Mouse (Mus musculus): Measurements from ENCODE around the gene Ppme1. TPM values are rescaled to one million over a fixed set of nuclear protein-coding genes. Genes with fewer than 3 reads are reported as not detected.

The Ppme1 gene
- polyA plus RNA-seq (2014; fragmentation: Nextera tagmentation; extraction: Ambion mirVana) = 56.4 and 62.2 TPM in 2 replicates

GRCm38 (mm10) chr7:100371495-100372451, at the start of gene Ppme1, which contains the start of gene C2cd3:
Gene Ppme1, minus strand, starts transcription at chr7:100372307.
Gene C2cd3, plus strand, starts transcription at chr7:100372233.
- WGBS (ENCODE audit: insufficient replicate concordance) = under 1% methylated on average over 54 of the region's 54 CpGs
- Histone ChIP-seq H3K27ac (ENCODE audit: low read depth, low read length) (peak within 1 kb of the TSS; percentile 92), H3K27me3 (ENCODE audit: control insufficient read depth, insufficient read depth, low read length) (no peaks in the 10 kb centered on the region), H3K4me1 (ENCODE audit: control insufficient read depth, insufficient read depth, low read length) (peaks cover 10% of the 10 kb centered on the region; the same call in 1 of the 2 replicates), H3K9me3 (replicated peaks; ENCODE audit: control insufficient read depth, low read length) (no peaks in the 10 kb centered on the region), H3K4me2 (peak within 1 kb of the TSS; percentile 90), H3K4me3 (ENCODE audit: low read depth, low read length) (peak within 1 kb of the TSS; percentile 83), H3K36me3 (ENCODE audit: control insufficient read depth, insufficient read depth, low read length) (no peaks in the 10 kb centered on the region), H3K9ac (ENCODE audit: low read depth, low read length) (peak within 1 kb of the TSS; percentile 87)
- ATAC-seq (replicated peaks; ENCODE audit: insufficient number of reproducible peaks, low FRiP score, low TSS enrichment) = peak; percentile 93

- H3K36me3 ChIP-seq (ENCODE audit: control insufficient read depth, insufficient read depth, low read length) = peaks cover 25% of the 10 kb centered on the region
These were observed 36.6 kb upstream of the Ppme1 start for GRCm38 (mm10) chr7:100408684-100409083.

GRCm38 (mm10) chr7:100407677-100408076, 35.6 kb upstream of the Ppme1 start:
- no peak overlapping the region for H3K4me2 ChIP-seq
- no peak for ATAC-seq (replicated peaks; ENCODE audit: insufficient number of reproducible peaks, low FRiP score, low TSS enrichment)
- peaks cover 23% of the 10 kb centered on the region for H3K36me3 ChIP-seq (ENCODE audit: control insufficient read depth, insufficient read depth, low read length)
- no peaks in the 10 kb centered on the region for H3K4me1 ChIP-seq (ENCODE audit: control insufficient read depth, insufficient read depth, low read length)
- WGBS (ENCODE audit: insufficient replicate concordance) = 93% methylated on average over 5 of the region's 5 CpGs
- no peak overlapping the region for H3K27ac ChIP-seq (ENCODE audit: low read depth, low read length)
- H3K9me3 ChIP-seq (replicated peaks; ENCODE audit: control insufficient read depth, low read length) = no peaks in the 10 kb centered on the region
- no peak overlapping the region for H3K4me3 ChIP-seq (ENCODE audit: low read depth, low read length)
- H3K27me3 ChIP-seq (ENCODE audit: control insufficient read depth, insufficient read depth, low read length) = no peaks in the 10 kb centered on the region
- H3K9ac ChIP-seq (ENCODE audit: low read depth, low read length) = no peak overlapping the region

More at GRCm38 (mm10) chr7:100408684-100409083, 36.6 kb upstream of the Ppme1 start:
- no peak for ATAC-seq (replicated peaks; ENCODE audit: insufficient number of reproducible peaks, low FRiP score, low TSS enrichment)
- Histone ChIP-seq H3K27ac (ENCODE audit: low read depth, low read length) (no peak overlapping the region), H3K27me3 (ENCODE audit: control insufficient read depth, insufficient read depth, low read length) (no peaks in the 10 kb centered on the region), H3K9ac (ENCODE audit: low read depth, low read length) (no peak overlapping the region), H3K4me1 (ENCODE audit: control insufficient read depth, insufficient read depth, low read length) (no peaks in the 10 kb centered on the region), H3K9me3 (replicated peaks; ENCODE audit: control insufficient read depth, low read length) (no peaks in the 10 kb centered on the region), H3K4me2 (no peak overlapping the region), H3K4me3 (ENCODE audit: low read depth, low read length) (no peak overlapping the region)
- WGBS (ENCODE audit: insufficient replicate concordance) = 92% methylated on average over 4 of the region's 4 CpGs

- H3K36me3 ChIP-seq (ENCODE audit: control insufficient read depth, insufficient read depth, low read length) = peaks cover 12% of the 10 kb centered on the region
- 95% methylated on average over 4 of the region's 4 CpGs for WGBS (ENCODE audit: insufficient replicate concordance)
- no peak overlapping the region for H3K4me3 ChIP-seq (ENCODE audit: low read depth, low read length)
- no peak overlapping the region for H3K9ac ChIP-seq (ENCODE audit: low read depth, low read length)
- ATAC-seq (replicated peaks; ENCODE audit: insufficient number of reproducible peaks, low FRiP score, low TSS enrichment) = no peak
- no peak overlapping the region for H3K27ac ChIP-seq (ENCODE audit: low read depth, low read length)
- H3K4me2 ChIP-seq = no peak overlapping the region
- no peaks in the 10 kb centered on the region for H3K27me3 ChIP-seq (ENCODE audit: control insufficient read depth, insufficient read depth, low read length)
- no peaks in the 10 kb centered on the region for H3K4me1 ChIP-seq (ENCODE audit: control insufficient read depth, insufficient read depth, low read length)
- no peaks in the 10 kb centered on the region for H3K9me3 ChIP-seq (replicated peaks; ENCODE audit: control insufficient read depth, low read length)
These were observed 30.6 kb upstream of the Ppme1 start for GRCm38 (mm10) chr7:100402715-100403114.

- ATAC-seq (replicated peaks; ENCODE audit: insufficient number of reproducible peaks, low FRiP score, low TSS enrichment) = no peak
- Histone ChIP-seq H3K4me3 (ENCODE audit: low read depth, low read length) (no peak overlapping the region), H3K4me1 (ENCODE audit: control insufficient read depth, insufficient read depth, low read length) (no peaks in the 10 kb centered on the region), H3K9ac (ENCODE audit: low read depth, low read length) (no peak overlapping the region), H3K9me3 (replicated peaks; ENCODE audit: control insufficient read depth, low read length) (no peaks in the 10 kb centered on the region), H3K4me2 (no peak overlapping the region), H3K27ac (ENCODE audit: low read depth, low read length) (no peak overlapping the region), H3K36me3 (ENCODE audit: control insufficient read depth, insufficient read depth, low read length) (peaks cover 13% of the 10 kb centered on the region), H3K27me3 (ENCODE audit: control insufficient read depth, insufficient read depth, low read length) (no peaks in the 10 kb centered on the region)
- 64% methylated on average over 4 of the region's 4 CpGs for WGBS (ENCODE audit: insufficient replicate concordance)
These were observed 28.9 kb upstream of the Ppme1 start for GRCm38 (mm10) chr7:100400899-100401539.

- WGBS (ENCODE audit: insufficient replicate concordance) = 50% methylated on average over 8 of the region's 8 CpGs
- H3K27me3 ChIP-seq (ENCODE audit: control insufficient read depth, insufficient read depth, low read length) = no peaks in the 10 kb centered on the region
- no peak overlapping the region for H3K4me3 ChIP-seq (ENCODE audit: low read depth, low read length)
- no peak; the same call in 1 of the 2 replicates for ATAC-seq (replicated peaks; ENCODE audit: insufficient number of reproducible peaks, low FRiP score, low TSS enrichment)
- H3K9ac ChIP-seq (ENCODE audit: low read depth, low read length) = no peak overlapping the region
- H3K27ac ChIP-seq (ENCODE audit: low read depth, low read length) = peak overlapping the region; percentile 66
- H3K36me3 ChIP-seq (ENCODE audit: control insufficient read depth, insufficient read depth, low read length) = peaks cover 10% of the 10 kb centered on the region; the same call in 1 of the 2 replicates
- no peak overlapping the region; the same call in 1 of the 2 replicates for H3K4me2 ChIP-seq
- H3K9me3 ChIP-seq (replicated peaks; ENCODE audit: control insufficient read depth, low read length) = no peaks in the 10 kb centered on the region
- no peaks in the 10 kb centered on the region for H3K4me1 ChIP-seq (ENCODE audit: control insufficient read depth, insufficient read depth, low read length)
These were observed 27.3 kb upstream of the Ppme1 start for GRCm38 (mm10) chr7:100399231-100399913.

GRCm38 (mm10) chr7:100392265-100392664, 20.2 kb upstream of the Ppme1 start:
- peaks cover 21% of the 10 kb centered on the region for H3K36me3 ChIP-seq (ENCODE audit: control insufficient read depth, insufficient read depth, low read length)
- WGBS (ENCODE audit: insufficient replicate concordance) = 72% methylated on average over 2 of the region's 2 CpGs

GRCm38 (mm10) chr7:100390166-100390565, 18.1 kb upstream of the Ppme1 start:
- H3K4me2 ChIP-seq = no peak overlapping the region
- H3K27ac ChIP-seq (ENCODE audit: low read depth, low read length) = no peak overlapping the region
- H3K4me3 ChIP-seq (ENCODE audit: low read depth, low read length) = no peak overlapping the region
- H3K4me1 ChIP-seq (ENCODE audit: control insufficient read depth, insufficient read depth, low read length) = no peaks in the 10 kb centered on the region
- no peaks in the 10 kb centered on the region for H3K27me3 ChIP-seq (ENCODE audit: control insufficient read depth, insufficient read depth, low read length)
- H3K9me3 ChIP-seq (replicated peaks; ENCODE audit: control insufficient read depth, low read length) = no peaks in the 10 kb centered on the region
- H3K36me3 ChIP-seq (ENCODE audit: control insufficient read depth, insufficient read depth, low read length) = peaks cover 15% of the 10 kb centered on the region
- no peak overlapping the region for H3K9ac ChIP-seq (ENCODE audit: low read depth, low read length)
- ATAC-seq (replicated peaks; ENCODE audit: insufficient number of reproducible peaks, low FRiP score, low TSS enrichment) = no peak
- WGBS (ENCODE audit: insufficient replicate concordance) = 88% methylated on average over 8 of the region's 8 CpGs

More at GRCm38 (mm10) chr7:100392265-100392664, 20.2 kb upstream of the Ppme1 start:
- H3K4me1 ChIP-seq (ENCODE audit: control insufficient read depth, insufficient read depth, low read length) = no peaks in the 10 kb centered on the region
- H3K4me3 ChIP-seq (ENCODE audit: low read depth, low read length) = no peak overlapping the region
- H3K27ac ChIP-seq (ENCODE audit: low read depth, low read length) = no peak overlapping the region
- no peak overlapping the region for H3K9ac ChIP-seq (ENCODE audit: low read depth, low read length)
- no peak for ATAC-seq (replicated peaks; ENCODE audit: insufficient number of reproducible peaks, low FRiP score, low TSS enrichment)
- H3K27me3 ChIP-seq (ENCODE audit: control insufficient read depth, insufficient read depth, low read length) = no peaks in the 10 kb centered on the region
- no peaks in the 10 kb centered on the region for H3K9me3 ChIP-seq (replicated peaks; ENCODE audit: control insufficient read depth, low read length)
- no peak overlapping the region for H3K4me2 ChIP-seq
